Mouse (Mus musculus) liver, adult 2 months (tissue): ENCODE results near the gene Ugt1a6b.

ENCODE experiments used
- CTCF ChIP-seq: fragments of 200-500 bp; IDR thresholded peaks from 2 replicates; pipeline ENCODE4 v1.5.1; 2011; ENCODE audit warnings: low read depth, low read length, control low read depth
- POLR2A ChIP-seq: fragments of 200-500 bp; IDR thresholded peaks from 2 replicates; pipeline ENCODE4 v1.6.1; 2011; ENCODE audit warnings: low read length, control low read depth; ENCODE audit not compliant: insufficient read depth; ENCODE audit errors: extremely low read depth

- TF ChIP-seq POLR2A (no peak), CTCF (no peak)
Measured at GRCm38 (mm10) chr1:88234248-88234610, 131.2 kb downstream of the Ugt1a6b start.
